Mouse (Mus musculus) cerebellum, adult 2 months (tissue): Measurements from ENCODE around the gene Spert. TPM values are rescaled to one million over a fixed set of nuclear protein-coding genes. Genes with fewer than 3 reads are reported as not detected.

Experiments
- DNase-seq, 2 experiments: peaks; one replicate each; pipeline ENCODE4 v3.0.0; 2021
- H3K27ac ChIP-seq: fragments of 200-500 bp; 2 replicates; pipeline ENCODE4 v1.5.1; 2012; ENCODE audit warnings: low read length, control low read depth, inconsistent platforms; ENCODE audit not compliant: insufficient read depth
- H3K27me3 ChIP-seq: fragments of 200-500 bp; 2 replicates; pipeline ENCODE4 v1.6.1; 2012; ENCODE audit warnings: inconsistent platforms, mild to moderate bottlenecking, low read length, moderate library complexity; ENCODE audit not compliant: control insufficient read depth, insufficient read depth
- H3K4me1 ChIP-seq: fragments of 200-500 bp; 2 replicates; pipeline ENCODE4 v1.6.1; 2011; ENCODE audit warnings: low read length; ENCODE audit not compliant: control insufficient read depth, insufficient read depth
- H3K4me3 ChIP-seq: fragments of 200-500 bp; replicated peaks from 2 replicates; pipeline ENCODE3; 2011; ENCODE audit warnings: mild to moderate bottlenecking, low read depth, low read length, control low read depth; ENCODE audit not compliant: insufficient read depth
- CTCF ChIP-seq: fragments of 200-500 bp; IDR thresholded peaks from 2 replicates; pipeline ENCODE4 v1.5.1; 2011; ENCODE audit warnings: low read depth, mild to moderate bottlenecking, control low read depth, low read length, moderate library complexity, borderline replicate concordance; ENCODE audit not compliant: insufficient read depth
- POLR2A ChIP-seq: fragments of 200-500 bp; IDR thresholded peaks from 2 replicates; pipeline ENCODE4 v1.6.1; 2011; ENCODE audit warnings: low read length, control low read depth, borderline replicate concordance; ENCODE audit not compliant: insufficient read depth
- WGBS: fragments of 180-500 bp; shearing (Covaris S2); methylation state at CpG from one replicate; pipeline ENCODE4 v1.1.7; 2018; 5-methylcytosine and 5-hydroxymethylcytosine counted together
- polyA plus RNA-seq: library from polyadenylated mRNA; depleted of rRNA; stranded (reverse); fragments of >200 nt; gene quantifications from 2 replicates; pipeline ENCODE4 v1.2.3, GENCODE M21; 2012; rRNA removed

The Spert gene
- polyA plus RNA-seq, 1 experiment: not detected

DNA sequence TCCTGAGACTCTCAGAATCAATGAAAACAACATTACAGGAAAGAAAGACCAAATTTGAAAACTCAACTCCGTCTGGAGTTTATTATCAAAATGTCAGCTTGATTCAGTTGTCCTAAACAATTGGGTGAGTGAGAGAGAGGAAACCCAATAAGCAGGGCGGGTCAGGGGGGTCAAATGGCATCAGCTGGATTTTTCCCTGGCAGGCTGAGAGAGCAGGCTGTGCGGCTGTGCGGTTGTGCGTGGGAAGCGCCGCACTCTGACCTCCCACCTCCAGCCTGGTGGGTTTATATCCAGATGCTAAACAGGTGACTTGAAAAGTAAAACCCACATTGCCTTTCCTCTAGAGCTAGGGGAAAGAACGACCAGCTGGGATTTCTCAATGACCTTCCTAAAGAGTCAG lies 51.2 kb downstream of the Spert start:
- Histone ChIP-seq H3K4me1 (no peaks in the 10 kb centered on the region), H3K4me3 (no peak overlapping the region), H3K27me3 (no peaks in the 10 kb centered on the region), H3K27ac (no peak overlapping the region)
- no peak for DNase-seq
- TF ChIP-seq POLR2A (no peak), CTCF (no peak)
- 63% methylated on average over 8 of the region's 8 CpGs for WGBS

DNA sequence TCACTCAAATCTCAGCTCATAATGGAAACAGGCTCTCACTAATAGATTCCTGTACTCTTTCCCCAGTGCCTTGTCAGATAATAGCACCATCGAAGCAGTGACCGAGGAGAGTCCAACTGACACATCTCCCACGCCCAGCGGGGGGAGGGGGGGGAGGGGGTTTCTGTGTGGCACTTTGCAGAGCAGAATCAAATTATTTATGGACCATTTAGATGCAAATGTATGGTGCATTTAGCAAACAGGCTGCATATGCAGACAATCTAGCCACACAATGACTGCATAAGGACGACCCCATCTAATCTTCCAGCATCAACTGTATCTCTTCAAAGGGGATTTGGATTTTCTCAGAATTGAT lies 51.9 kb downstream of the Spert start:
- DNase-seq: no peak
- H3K27me3 ChIP-seq: no peaks in the 10 kb centered on the region
- H3K4me1 ChIP-seq: no peaks in the 10 kb centered on the region
- no peak for TF ChIP-seq CTCF
- no peak for TF ChIP-seq POLR2A
- H3K4me3 ChIP-seq: no peak overlapping the region
- no peak overlapping the region for H3K27ac ChIP-seq
- 24% methylated on average over 5 of the region's 5 CpGs for WGBS

DNA sequence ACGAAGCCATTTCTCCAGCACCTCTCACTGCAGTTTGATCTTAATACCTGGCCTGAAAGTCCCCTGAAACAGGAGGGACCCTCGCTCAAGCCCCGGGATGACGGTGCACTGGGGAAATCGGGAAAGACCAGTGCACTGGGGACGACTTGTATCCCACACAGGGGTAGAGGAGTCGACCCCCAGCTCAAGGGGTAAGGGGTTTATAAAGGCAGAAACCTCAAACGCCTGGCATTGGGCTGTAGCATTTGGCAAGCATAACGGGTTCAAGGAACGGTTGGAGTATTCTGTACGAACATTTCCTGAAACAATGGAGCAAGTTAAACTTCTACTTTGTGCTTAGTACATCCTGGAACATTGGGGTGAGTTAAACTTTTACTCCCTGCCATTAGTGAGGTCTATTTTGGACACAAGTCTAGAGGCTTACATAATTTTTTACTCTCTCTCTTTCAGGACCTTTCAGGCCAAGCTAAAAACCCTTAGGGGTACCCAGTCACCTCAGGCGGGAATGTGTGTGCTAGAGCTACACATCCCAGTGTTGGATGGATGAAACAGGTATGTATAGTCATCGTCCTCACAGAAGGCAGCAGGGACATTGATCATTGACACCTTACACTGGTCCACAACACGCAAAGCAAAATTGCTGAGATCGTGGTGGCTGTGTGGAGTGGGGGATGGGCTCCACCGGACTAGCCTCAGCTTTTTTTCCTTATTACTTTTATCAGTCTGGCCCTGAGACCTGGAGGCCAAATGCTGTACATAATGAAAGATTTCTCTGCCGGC lies 52.5 kb downstream of the Spert start:
- H3K4me3 ChIP-seq: no peak overlapping the region
- no peak for DNase-seq
- TF ChIP-seq POLR2A (no peak), CTCF (no peak)
- H3K4me1 ChIP-seq: no peaks in the 10 kb centered on the region
- H3K27ac ChIP-seq: no peak overlapping the region
- WGBS: 57% methylated on average over 17 of the region's 17 CpGs
- H3K27me3 ChIP-seq: no peaks in the 10 kb centered on the region

DNA sequence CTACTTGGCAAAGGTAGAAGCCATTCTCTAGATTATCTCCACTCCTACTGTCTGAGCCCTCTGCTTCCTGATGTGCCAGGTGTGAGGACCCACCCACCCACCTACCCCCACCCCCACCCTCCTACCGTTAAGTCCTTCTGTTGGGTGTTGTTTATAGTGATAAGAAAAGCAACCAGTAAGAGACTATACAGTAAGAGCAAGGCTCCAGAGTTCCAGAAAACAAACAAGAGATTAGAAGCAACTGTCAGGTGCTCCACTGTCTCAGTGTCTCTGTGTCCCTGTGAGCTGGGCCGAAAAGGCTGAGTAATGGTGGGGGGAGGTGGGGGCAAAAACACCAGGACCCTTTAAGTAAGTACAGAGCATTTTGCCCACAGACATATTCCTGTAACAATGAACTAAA lies 53.7 kb downstream of the Spert start:
- Histone ChIP-seq H3K4me3 (no peak overlapping the region), H3K27ac (no peak overlapping the region), H3K4me1 (no peaks in the 10 kb centered on the region), H3K27me3 (no peaks in the 10 kb centered on the region)
- no peak for DNase-seq
- no peak for TF ChIP-seq CTCF
- TF ChIP-seq POLR2A: no peak
- 75% methylated on average over 2 of the region's 2 CpGs for WGBS

Other genes starting within 250 kb of the Spert start
- 5.4 and 5.8 TPM in 2 replicates for gene Siah3, start 137.1 kb downstream of the Spert start, polyA plus RNA-seq
- not detected in 2 replicates for gene Erich6b, start 49.1 kb upstream of the Spert start, polyA plus RNA-seq
- gene Cog3, start 161.4 kb upstream of the Spert start, polyA plus RNA-seq: 27.7 and 28.2 TPM in 2 replicates
- 9.9 and 12.2 TPM in 2 replicates for gene Slc25a30, start 193.9 kb upstream of the Spert start, polyA plus RNA-seq